Mouse (Mus musculus) induced T-regulatory cell, adult 2 months (primary cell): ENCODE results near the gene Ndel1.

Experiments
- DNase-seq: peaks from one replicate; pipeline ENCODE4 v3.0.0-alpha.2; 2012; ENCODE audit warnings: low read depth

The Ndel1 gene

DNA sequence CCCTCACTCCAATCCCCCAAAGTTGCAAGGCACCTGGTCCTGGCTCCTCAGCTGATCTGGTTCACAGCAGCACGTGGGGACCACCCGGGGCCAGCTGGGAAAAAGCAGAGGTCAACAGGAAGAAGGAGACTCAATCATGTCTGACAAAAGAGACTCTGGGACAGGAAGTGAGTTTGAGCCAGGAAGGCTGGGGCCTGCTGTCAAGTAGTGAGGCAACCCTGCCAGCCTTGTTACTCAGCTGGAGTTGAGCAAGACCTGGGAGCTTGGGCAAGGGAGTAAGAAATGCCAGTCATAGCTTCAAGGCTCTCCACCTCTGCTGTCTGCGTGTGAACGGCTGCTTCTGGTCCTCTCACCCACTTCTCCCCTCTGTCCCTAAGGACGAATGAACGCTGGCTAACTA is at the start of gene Ndel1:
Ndel1 (minus strand) TSS at position 111 of the 400 bp plus-strand sequence.
- no peak for DNase-seq

DNA sequence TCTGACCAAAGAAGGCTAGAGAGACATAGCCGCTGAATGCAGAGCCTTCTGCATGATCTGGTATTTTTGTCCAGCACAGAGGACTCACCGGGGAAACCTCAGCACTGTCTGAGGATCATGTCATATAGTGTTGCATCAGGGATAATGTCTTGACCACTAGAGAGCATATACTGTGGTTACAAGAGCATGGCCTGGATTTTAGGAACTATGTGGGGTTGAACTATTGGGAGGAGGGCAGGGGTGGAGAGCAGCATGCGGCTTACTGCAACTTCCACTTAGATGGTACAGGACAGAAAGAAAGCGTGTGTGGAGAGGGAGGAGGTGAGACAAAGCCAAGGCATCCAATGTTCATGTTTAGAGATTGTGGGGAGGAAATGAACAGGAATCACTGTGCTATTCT is 42.9 kb upstream of the Ndel1 start:
- no peak for DNase-seq

DNA sequence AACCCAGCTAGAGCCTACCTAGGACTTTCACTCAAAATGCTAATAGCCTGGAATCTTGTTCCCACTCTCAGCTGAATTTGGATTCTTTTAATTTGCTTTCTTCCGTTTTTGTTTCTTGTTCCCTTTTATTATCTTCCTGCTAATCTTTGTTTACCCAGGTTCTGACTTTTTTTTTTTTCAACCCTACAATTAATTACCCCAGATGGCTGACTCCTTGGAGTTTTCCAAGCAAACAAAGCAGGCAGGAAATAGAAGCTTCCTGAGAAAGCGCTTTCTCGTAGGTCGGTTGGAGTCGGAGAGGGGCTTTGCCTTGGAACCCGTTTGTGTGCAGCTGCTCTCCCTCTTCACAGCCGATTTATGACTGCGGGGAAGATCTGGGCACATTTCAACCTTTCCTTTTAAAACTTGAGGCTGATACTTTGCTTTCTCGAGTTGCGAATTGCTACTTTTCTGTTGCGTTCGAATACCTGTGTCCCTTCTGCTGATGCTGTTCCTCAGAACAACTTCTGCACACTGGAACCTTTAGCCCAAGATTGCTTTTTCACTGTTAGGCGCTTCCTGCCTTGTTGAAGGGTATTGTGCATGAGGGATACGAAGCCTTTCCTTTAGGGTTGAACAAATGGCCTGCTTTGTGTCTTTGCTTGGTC is 40.0 kb upstream of the Ndel1 start:
- DNase-seq, result no peak

DNA sequence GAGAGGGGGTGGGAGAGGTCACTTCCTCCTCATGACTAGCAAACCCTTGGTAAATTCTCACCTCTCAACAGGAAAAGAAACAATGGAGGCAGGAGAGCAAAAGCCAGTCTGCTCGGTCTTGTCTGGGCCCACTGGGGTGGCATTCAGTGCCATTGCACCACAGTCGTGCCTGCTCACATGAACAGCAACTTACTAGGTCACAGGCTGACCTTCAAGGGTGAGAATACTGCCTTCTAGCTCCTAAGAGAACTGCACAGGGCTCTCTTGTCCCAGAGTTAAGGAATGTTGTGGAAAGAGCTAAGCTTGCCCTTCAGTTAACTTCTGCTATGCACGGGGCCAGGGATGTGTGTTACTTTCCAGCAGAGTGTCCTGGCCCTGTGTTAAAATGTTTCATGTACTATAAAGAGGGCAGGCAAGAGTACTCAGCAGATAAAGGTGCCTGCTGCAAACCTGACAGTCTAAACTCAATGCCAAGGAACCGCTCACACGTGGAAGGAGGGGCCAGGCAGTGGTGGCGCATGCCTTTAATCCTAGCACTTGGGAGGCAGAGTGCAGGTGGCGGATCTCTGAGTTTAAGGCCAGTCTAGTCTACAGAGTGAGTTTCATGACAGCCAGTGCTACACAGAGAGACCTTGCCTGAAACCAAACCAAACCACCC is 37.3 kb upstream of the Ndel1 start:
- DNase-seq, result no peak

DNA sequence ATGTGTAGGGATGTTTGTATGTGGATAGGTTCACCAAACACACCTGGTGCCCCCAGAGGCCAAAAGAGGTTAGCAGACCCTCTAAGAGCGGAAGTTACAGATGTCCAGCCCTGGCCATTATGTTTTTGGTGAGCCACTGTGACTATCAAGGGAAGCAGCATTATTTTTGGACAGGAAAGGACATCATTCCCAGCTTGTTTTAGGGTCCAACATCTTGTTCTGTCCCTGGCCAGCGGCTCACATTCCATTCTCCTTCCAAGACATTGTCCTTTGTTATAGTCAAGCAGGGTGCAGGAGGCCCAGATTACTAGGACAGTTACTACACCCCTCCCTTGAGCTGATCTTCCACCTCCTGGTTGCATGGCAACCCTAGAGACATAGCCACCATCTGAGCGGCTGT is 35.6 kb upstream of the Ndel1 start:
- no peak for DNase-seq

DNA sequence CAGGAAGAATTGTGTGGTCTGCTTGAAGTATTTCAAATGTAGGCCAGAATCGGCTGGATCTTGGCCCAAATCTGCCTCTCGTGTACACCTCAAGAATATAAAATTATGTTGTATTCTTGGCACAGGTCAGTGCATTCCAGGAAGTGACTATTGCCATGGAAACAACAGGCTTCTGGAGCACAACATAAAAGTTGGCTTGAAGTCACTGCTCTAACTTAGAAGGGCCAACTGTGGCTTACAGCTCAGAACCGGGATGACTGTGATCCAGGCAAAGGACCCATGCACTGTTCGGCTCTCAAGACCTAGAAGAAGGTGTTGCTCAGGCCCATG is 34.8 kb upstream of the Ndel1 start:
- no peak for DNase-seq

DNA sequence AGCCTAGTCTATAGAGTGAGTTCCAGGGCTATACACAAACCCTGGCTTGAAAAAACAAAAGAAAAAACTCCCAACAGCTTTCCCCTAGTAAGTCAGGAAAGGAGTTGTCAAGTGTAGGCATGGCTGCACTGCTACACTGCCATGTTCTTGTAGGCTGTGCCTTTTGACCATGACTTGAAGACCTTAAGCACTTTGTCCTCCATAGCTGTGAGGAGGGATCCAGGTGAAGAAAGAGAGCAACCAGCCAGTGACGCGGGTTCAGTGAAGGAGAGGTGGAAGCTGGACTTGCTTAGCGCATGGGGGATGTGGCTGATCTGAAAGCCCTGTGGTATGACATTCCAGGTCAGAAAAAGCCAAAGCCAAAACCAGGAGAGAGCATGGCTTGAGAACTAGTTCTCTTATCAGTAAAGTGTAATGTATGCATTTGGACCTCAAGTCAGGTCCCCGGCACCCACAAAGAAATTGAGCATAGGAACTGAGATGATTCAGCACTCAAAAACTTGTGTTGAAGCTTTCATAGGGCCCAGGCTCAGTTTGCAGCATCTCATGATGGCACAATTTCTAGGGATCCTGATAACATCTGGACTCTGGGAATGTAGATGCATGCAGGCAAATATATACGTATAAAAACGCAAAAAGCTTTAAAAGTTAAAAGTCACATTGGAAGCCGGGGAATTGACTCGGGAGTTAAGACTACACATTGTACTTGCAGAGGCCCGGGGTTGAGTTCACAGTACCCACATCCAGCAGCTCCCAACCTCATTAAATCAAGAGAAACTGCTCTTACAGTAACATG is 34.2 kb upstream of the Ndel1 start:
- DNase-seq, result no peak

DNA sequence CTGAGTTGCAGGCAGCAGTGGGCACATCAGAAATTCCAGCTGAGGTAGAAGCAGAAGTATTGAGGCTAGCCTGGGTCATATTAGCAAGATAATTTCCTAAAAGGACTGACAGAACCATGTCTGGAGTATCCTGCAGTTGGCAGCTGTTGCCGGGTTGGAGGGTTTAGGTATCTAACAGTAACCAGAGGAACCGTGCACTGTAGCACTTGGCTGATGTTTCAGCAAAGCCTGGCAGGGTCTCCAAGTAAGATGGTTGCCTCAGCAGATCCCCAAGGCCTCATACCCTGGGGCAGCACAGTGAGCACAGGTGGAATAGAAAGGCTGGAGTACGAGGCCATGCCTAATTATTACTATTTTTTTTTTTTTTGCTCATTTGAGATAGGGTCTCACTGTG is 33.5 kb upstream of the Ndel1 start:
- DNase-seq, result no peak

DNA sequence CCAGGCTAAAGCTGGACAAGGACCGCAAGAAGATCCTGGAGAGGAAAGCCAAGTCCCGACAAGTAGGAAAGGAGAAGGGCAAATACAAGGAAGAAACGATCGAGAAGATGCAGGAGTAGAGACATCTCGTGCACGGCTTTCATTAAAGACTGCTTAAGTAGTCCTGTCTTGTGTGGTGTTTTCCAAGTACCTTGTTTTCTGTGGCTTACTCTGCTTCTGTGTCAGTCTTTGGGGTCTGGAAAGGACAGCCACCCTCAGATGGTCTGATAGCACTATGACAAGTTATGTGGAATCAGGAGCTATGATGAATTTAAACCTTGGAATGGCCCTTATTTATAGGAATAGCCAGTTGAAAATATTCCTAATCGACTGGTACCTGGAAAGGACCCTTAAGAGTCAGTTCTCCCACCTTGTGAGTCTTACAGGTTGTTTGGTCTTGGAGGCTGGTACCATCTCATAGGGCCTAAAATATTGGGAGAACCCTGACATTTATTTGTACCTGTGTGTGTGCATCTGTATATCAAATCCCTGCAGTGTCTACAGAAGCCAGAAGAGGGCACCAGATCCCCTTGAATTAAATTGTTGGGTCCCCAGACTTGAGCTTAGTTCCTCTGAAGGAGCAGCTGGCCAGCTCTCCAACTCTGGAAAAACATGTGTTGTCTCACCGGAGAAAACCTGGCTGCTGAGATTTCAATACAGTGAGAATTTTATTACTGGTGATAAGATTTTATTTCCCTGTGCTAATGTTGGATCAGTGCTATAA is 32.9 kb upstream of the Ndel1 start:
- peak; percentile 88 for DNase-seq

DNA sequence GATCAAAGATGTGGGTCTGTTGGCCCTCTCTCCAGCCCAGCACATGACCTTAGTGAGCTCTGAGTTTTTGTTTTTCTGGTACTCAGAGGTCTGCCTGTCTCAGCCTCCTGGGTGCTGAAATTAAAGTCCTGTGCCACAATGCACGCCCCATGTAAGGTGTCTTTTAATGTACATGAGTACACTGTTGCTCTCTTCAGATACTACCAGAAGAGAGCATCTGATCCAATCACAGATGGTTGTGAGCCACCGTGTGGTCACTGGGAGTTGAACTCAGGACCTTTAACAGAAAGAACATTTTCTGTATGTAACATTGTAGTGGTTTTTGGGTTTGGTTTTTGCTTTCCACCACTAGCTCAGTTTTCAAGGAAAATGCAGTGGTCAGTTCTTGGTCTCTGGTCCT is 32.1 kb upstream of the Ndel1 start:
- no peak for DNase-seq

DNA sequence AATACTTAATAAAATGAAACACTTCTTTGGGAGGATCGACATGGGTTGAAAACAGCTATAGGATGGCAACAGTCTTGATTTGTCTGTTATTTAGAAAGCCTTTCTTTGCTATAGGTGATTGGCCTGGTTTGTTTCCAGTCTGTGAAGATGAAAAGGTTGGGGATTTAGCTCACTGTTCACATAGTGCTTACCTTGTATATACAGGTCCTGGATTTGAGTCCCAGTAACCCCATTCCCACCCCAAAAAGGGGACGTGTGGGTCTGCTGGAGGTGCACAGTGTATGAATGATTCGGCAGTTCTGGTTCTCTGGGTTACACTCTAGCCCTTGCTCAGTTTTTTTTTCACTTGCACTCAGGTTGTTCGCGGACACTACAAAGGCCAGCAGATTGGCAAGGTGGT is 31.2 kb upstream of the Ndel1 start:
- no peak for DNase-seq

DNA sequence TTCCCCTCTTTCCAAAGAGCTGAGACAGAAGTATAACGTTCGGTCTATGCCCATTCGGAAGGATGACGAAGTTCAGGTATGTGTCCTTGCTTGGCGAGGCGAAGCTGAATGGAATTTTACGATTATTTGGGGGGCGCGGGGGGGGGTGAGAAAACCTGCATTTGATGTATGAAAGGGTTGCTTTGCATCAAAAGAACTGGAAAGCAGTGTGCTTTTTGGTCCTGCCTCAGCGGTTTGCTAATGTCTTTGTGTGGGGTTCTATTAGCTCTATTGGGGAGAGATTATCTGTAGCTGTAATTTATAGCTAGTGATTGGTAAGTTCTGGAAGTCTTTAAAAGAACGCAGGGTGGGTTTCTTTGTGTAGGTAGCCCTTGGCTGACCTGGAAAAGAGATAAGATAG is 30.7 kb upstream of the Ndel1 start:
- no peak for DNase-seq

DNA sequence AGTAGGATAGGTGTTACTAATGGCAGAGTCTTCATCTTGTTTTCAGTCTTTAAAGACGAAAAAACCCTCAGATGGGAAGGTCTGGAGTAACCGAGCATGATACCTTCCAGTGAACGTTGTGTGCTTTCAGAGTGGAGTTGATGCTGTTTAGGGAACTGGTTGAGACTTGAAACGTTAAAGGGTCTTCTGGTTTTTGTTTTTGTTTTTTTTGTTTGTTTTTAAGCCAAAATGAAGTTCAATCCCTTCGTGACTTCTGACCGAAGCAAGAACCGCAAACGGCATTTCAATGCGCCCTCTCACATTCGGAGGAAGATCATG is 30.3 kb upstream of the Ndel1 start:
- no peak for DNase-seq

DNA sequence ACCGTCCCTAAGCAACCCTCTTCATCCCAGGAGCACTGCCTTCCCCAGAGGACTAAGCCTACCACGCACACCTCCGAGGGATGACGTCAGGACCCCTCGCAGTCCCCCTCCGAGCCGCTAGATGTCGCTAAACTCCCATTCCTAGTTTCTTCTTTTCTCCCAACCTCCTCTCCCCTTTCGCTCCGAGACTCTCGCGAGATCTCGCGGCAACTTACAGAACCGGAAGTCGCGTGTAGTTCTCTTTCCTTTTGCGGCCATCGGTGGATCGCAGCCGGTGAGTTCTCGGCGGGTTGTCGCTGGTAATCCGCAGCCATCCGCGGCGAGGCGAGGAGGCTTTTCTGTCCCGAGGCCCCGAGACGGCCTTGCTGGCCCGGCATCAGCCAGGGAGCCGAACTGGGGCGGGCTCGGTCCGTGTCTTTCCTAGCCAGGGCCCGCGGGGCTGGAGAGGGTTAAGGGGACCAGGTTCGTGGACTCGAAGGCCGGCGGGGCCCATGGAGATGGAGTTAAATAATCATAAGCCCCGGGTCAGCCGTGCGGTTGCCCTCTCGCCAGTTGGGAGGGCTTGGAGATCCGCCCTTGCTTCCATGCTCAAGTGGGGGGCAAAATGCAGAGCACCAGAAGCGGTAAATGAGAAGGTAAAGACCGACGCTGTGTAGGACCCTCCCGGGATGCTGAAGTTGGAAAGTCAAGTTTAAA is 29.8 kb upstream of the Ndel1 start, which contains the start of gene Rpl26:
Rpl26 (plus strand) TSS at position 233 of the 696 bp plus-strand sequence.
- DNase-seq, result peak; percentile 100

DNA sequence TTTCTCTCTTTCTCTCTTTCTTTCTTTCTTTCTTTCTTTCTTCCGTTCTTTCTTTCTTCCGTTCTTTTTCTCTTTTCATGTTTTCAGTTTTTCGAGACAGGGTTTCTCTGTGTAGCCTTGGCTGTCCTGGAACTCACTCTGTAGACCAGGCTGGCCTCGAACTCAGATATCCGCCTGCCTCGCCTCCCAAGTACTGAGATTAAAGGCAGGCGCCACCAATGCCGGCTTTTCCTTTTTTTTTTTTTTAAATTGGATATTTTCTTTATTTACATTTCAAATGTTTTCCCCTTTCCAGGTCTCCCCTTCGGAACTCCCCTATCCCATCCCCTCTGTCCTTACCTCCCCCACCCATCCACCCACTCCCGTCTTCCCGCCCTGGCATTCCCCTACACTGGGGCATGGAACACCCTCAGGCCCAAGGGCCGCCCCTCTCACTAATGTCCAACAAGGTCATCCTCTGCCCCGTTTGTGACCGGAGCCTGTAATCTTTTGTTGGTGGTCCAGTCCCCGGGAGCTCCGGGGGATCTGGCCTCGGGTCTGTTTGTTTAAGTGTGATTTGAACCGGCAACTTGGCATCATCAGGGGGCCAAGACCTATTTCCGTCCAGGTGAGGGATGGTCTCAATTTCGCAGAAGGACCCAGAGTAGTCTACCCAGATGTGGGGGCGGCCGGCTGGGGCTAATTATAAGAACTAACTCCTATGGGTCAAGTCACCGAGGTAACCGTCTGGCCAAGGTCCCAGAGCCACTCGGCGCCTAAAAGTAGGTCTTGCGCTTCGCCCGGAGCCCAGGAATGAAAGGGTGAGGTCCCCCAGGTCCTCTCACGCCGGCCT is 29.1 kb upstream of the Ndel1 start:
- DNase-seq, result no peak

DNA sequence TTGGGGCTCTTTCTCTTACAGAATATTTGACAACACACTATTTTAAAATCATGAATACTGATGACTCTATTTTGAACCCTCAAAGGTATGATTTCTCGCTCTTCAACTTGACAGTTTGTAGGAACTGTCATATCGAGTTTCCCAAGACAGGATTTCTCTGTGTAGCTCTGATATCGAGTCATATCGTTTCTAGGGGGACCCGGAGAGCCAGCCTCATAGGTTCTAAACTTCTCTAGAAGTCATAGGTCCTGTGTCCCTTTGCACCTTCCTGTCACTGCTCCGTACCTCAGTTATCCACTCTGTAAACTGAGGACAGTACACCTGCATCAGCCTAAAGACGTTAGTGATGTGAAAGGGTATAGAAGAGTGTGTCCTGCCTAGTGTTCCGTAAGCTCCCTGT is 28.2 kb upstream of the Ndel1 start:
- no peak for DNase-seq

DNA sequence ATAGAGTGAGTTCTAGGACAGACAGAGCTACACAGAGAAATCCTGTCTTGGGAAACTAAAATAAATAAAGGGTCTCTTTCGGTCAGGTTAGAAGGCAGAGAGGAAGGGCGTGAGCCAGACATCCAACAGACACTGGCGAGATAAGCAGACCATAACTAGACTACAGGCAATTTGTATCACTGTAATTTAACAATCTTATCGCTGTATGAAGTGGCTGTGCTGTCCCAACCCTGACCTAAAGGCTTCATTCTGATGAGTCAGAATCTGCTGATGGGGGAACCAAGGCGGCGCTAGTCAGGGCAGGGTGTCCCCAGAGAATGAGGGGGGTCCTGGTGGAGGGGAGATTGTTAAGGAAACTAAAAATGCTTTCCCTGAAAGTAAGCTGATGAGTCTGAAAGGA is 27.1 kb upstream of the Ndel1 start:
- DNase-seq, result no peak

DNA sequence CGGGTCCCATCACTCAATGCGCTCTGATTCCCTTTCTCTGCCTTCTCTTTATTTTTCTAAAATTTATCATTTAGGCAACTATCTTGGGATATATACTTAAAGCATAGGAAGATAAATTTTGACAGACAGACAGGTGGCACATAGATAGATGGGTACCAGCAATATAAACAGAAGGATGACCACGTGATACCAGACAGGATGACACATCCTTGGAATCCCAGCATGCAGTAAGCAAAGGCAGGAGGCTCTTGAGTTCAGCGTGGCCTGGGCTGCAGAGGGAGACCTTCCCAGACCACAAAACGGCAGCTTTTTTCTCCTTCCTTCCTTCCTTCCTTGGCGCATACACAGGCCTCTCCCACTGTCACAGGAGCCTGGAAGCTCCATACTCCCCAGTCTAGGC is 26.2 kb upstream of the Ndel1 start:
- no peak for DNase-seq

DNA sequence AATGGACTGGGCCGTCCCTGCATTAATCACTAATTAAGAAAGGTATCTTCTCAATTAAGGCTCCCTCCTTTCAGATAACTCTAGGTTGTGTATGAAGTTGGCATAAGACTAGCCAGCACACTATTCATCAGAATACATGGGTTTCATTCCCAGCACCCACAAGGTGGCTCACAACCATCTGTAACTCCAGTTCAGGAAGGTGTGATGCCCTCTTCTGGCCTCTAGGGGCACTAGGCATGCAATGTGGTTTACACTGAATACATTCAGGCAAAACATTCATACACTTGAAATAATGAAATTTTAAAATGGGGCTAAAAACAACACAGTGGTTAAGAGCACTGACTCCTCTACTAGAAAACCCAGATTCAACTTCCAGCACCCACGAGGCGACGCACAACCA is 25.5 kb upstream of the Ndel1 start:
- peak; percentile 76 for DNase-seq

DNA sequence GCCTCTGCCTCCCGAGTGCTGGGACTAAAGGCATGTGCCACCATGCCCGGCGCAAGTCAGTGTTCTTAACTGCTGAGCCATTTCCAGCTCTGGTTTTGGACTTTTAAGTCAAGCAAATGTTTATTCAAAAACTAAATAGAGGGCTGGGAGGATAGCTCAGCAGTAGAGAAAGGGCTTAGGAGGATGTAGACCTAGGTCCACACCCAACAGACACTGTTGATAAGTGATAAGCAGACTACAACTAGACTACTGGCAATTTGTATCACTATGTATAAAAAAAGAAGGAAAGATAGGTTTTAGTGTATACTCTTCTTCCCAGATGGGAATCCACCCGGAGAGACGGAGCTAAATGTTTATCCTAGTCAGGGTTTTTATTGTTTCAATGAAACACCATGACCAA is 24.6 kb upstream of the Ndel1 start:
- DNase-seq, result no peak

DNA sequence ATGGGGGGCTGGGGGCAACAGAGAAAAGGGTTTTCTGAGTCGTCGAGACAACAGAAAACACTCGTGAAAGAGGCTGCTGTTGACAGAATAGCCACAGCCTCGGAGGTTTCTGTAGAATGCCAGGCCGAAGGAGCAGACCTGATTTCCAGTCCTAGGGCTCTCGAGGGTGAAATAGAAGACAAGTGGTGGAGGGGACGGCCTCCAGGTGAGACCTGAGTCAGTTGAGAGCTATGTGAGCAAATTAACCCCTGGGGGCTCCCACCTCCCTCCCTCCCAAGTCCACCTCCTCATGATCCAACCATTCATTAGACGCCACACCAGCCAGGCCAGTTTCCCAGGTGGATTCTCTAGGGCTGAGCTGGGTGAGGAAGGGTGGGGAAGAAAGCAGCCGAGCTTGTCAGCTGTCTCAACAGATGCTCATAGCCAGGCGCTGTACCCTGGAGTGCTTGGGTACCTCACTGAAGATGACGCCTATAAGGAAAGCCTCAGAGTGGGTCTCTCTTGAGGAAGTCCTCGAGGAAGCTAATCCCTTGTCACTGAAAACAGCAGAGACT is 22.3 kb upstream of the Ndel1 start:
- DNase-seq, result no peak
